Mouse (Mus musculus) neural tube, embryonic 12.5 days (tissue): ENCODE results near the gene Gm11172. TPM values are rescaled to one million over a fixed set of nuclear protein-coding genes. Genes with fewer than 3 reads are reported as not detected.

Experiments used
- ATAC-seq: fragments of 200-750 bp; cut with Nextera tagmentation; 2 replicates; pipeline ENCODE4 v1.8.0; 2017; ENCODE audit warnings: low read depth, mild to moderate bottlenecking, moderate TSS enrichment, moderate library complexity; ENCODE audit not compliant: low FRiP score
- H3K27ac ChIP-seq: fragments of 300-500 bp; sonication (generic); 2 replicates; pipeline ENCODE4 v1.5.1; 2016
- H3K27me3 ChIP-seq: fragments of 300-500 bp; sonication (generic); replicated peaks from 2 replicates; pipeline ENCODE4 v1.6.1; 2016; ENCODE audit warnings: mild to moderate bottlenecking
- H3K36me3 ChIP-seq: fragments of 300-500 bp; sonication (generic); 2 replicates; pipeline ENCODE4 v1.6.1; 2016; ENCODE audit warnings: mild to moderate bottlenecking
- H3K4me1 ChIP-seq: fragments of 300-500 bp; sonication (generic); 2 replicates; pipeline ENCODE4 v1.6.1; 2016
- H3K4me2 ChIP-seq: fragments of 300-500 bp; sonication (generic); replicated peaks from 2 replicates; pipeline ENCODE4 v1.6.1; 2016; ENCODE audit warnings: mild to moderate bottlenecking
- H3K4me3 ChIP-seq: fragments of 300-500 bp; sonication (generic); 2 replicates; pipeline ENCODE4 v1.5.1; 2016
- H3K9ac ChIP-seq: fragments of 300-500 bp; sonication (generic); 2 replicates; pipeline ENCODE4 v1.6.1; 2016; ENCODE audit warnings: mild to moderate bottlenecking
- H3K9me3 ChIP-seq: fragments of 300-500 bp; sonication (generic); 2 replicates; pipeline ENCODE4 v1.6.1; 2016; ENCODE audit warnings: mild to moderate bottlenecking
- WGBS: fragments of 180-500 bp; shearing (Covaris S2); methylation state at CpG from one replicate; pipeline ENCODE4 v1.1.7; 2016; 5-methylcytosine and 5-hydroxymethylcytosine counted together
- polyA plus RNA-seq: library from polyadenylated mRNA; unstranded; fragments of >200 nt; fragmentation: Nextera tagmentation; extraction: Ambion mirVana; gene quantifications from 2 replicates; pipeline ENCODE4 v1.2.1, GENCODE M21; 2016

The Gm11172 gene
- polyA plus RNA-seq, 1 experiment from 2014 or later: not detected

DNA sequence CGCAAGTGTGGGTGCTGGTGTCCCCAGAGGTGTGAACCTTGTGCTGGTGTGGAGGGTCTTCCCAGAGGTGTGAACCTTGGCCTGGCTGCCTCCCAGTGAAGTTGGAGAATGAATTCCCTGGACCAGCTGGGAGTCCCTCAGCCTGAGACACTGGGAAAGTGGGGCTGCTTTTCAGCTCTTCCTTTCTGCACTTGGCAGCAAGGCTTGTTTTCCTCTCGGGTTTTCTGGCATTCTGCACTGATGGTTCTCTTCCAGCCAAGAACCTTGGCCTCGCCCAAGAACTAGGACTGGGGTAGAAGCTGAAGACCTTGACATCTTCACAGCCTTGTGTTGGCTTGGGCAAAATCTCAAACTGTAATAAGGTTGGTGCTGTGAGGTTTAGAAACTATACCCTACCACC, 48.7 kb downstream of the Gm11172 start:
- no peak overlapping the region for H3K4me2 ChIP-seq
- H3K9me3 ChIP-seq: no peaks in the 10 kb centered on the region
- H3K27ac ChIP-seq: no peak overlapping the region
- H3K4me1 ChIP-seq: no peaks in the 10 kb centered on the region
- no peaks in the 10 kb centered on the region for H3K27me3 ChIP-seq
- 73% methylated on average over 3 of the region's 3 CpGs for WGBS
- H3K36me3 ChIP-seq: no peaks in the 10 kb centered on the region
- no peak overlapping the region for H3K4me3 ChIP-seq
- no peak for ATAC-seq
- no peak overlapping the region for H3K9ac ChIP-seq

Other genes with a start within 250 kb of the Gm11172 start
- gene Socs1, start 27.4 kb upstream of the Gm11172 start, polyA plus RNA-seq: 3.0 and 3.6 TPM in 2 replicates
- gene Tnp2, start 24.3 kb upstream of the Gm11172 start, polyA plus RNA-seq: not detected in 2 replicates
- not detected in 2 replicates for gene Prm3, start 22.0 kb upstream of the Gm11172 start, polyA plus RNA-seq
- gene Prm2, start 16.8 kb upstream of the Gm11172 start, polyA plus RNA-seq: not detected in 2 replicates
- not detected in 2 replicates for gene Prm1, start 7.1 kb upstream of the Gm11172 start, polyA plus RNA-seq
- gene Rmi2, start 22.1 kb downstream of the Gm11172 start, polyA plus RNA-seq: 1.9 and 2.8 TPM in 2 replicates
- 115 and 117 TPM in 2 replicates for gene Snn, start 248.0 kb downstream of the Gm11172 start, polyA plus RNA-seq